Comparison of ENCODE assay signal across 11 mouse cellular contexts in genomic region chr2:105367623-105368022, GRCm38 (mm10). TPM values are rescaled to one million over a fixed set of nuclear protein-coding genes. Genes with fewer than 3 reads are reported as not detected.
DNase-seq lines count a peak whose midpoint lies in the region; ATAC-seq and TF ChIP-seq lines count a peak whose summit lies in the region.
"Had no signal": no experiment of that assay in that cellular context is flagged by ENCODE, and none has a peak within 500 bp of the region (broad histone marks: within the 10 kb centered on the region; RNA-seq: fewer than 3 reads in every experiment).

No protein-coding gene starts in this region.

- DNase-seq in forebrain, postnatal 0 days = no peak
- no peak for DNase-seq in forebrain, embryonic 14.5 days (ENCODE audit: low spot score)
- DNase-seq in lung, embryonic 14.5 days = no peak
- no peak for DNase-seq in lung, postnatal 4 days
- peak; percentile 28 for DNase-seq in T-cell, adult 2 months (ENCODE audit: low spot score)
- no peak for DNase-seq in layer of hippocampus, adult 9-10 months (ENCODE audit: low spot score)
- DNase-seq: kidney, adult 9 months had no signal

- no peaks in the 10 kb centered on the region for H3K36me3 ChIP-seq in forebrain, postnatal 0 days (ENCODE audit: insufficient read depth)
- no peaks in the 10 kb centered on the region for H3K36me3 ChIP-seq in forebrain, embryonic 14.5 days (ENCODE audit: control insufficient read depth, insufficient read depth, low read length)
- H3K36me3 ChIP-seq in lung, embryonic 14.5 days (ENCODE audit: insufficient read depth) = no peaks in the 10 kb centered on the region
- H3K36me3 ChIP-seq in forebrain, embryonic 15.5 days = no peaks in the 10 kb centered on the region
- H3K36me3 ChIP-seq: embryonic facial prominence, embryonic 10.5 days; midbrain, embryonic 10.5 days had no signal

- no peak overlapping the region for H3K9ac ChIP-seq in forebrain, postnatal 0 days
- H3K9ac ChIP-seq in forebrain, embryonic 14.5 days (ENCODE audit: low read length) = no peak overlapping the region
- H3K9ac ChIP-seq in lung, embryonic 14.5 days = no peak overlapping the region
- no peak overlapping the region for H3K9ac ChIP-seq in forebrain, embryonic 15.5 days (replicated peaks)

- ATAC-seq in forebrain, postnatal 0 days = no peak
- ATAC-seq in forebrain, embryonic 14.5 days = no peak
- no peak for ATAC-seq in lung, embryonic 14.5 days (ENCODE audit: insufficient read depth)
- ATAC-seq in megakaryocyte progenitor cell, adult 5-6 weeks (replicated peaks; ENCODE audit: poor library complexity) = peak; percentile 55; the same call in 1 of the 2 replicates
- no peak for ATAC-seq in forebrain, embryonic 15.5 days (replicated peaks)

- H3K4me3 ChIP-seq in forebrain, postnatal 0 days (ENCODE audit: low read depth, low read length) = no peak overlapping the region
- H3K4me3 ChIP-seq in forebrain, embryonic 14.5 days (ENCODE audit: low read depth, low read length) = no peak overlapping the region
- H3K4me3 ChIP-seq in lung, embryonic 14.5 days (ENCODE audit: low read depth, low read length) = no peak overlapping the region
- H3K4me3 ChIP-seq in forebrain, embryonic 15.5 days = no peak overlapping the region
- H3K4me3 ChIP-seq: embryonic facial prominence, embryonic 10.5 days; midbrain, embryonic 10.5 days had no signal

- no peaks in the 10 kb centered on the region for H3K4me1 ChIP-seq in forebrain, postnatal 0 days (ENCODE audit: insufficient read depth)
- H3K4me1 ChIP-seq in forebrain, embryonic 14.5 days (ENCODE audit: control insufficient read depth, insufficient read depth, low read length) = 0 out of 2 replicates have a peak, but pooled peaks cover 4% of the 10 kb centered on the region
- no peaks in the 10 kb centered on the region for H3K4me1 ChIP-seq in lung, embryonic 14.5 days (ENCODE audit: insufficient read depth)
- peaks cover 12% of the 10 kb centered on the region for H3K4me1 ChIP-seq in forebrain, embryonic 15.5 days

- WGBS in forebrain, postnatal 0 days = 52% methylated on average over 4 of the region's 4 CpGs
- WGBS in forebrain, embryonic 14.5 days = 52% methylated on average over 4 of the region's 4 CpGs
- 25% methylated on average over 4 of the region's 4 CpGs for WGBS in lung, embryonic 14.5 days
- WGBS in forebrain, embryonic 15.5 days = 52% methylated on average over 4 of the region's 4 CpGs

- peak; percentile 25 for TF ChIP-seq CTCF in forebrain, postnatal 0 days (IDR thresholded peaks at IDR 0.05; ENCODE audit: low read depth)
- TF ChIP-seq CTCF in lung, embryonic 14.5 days (IDR thresholded peaks at IDR 0.05; ENCODE audit: low read depth) = peak; percentile 20

- no peak overlapping the region for H3K4me2 ChIP-seq in forebrain, postnatal 0 days (ENCODE audit: low read depth)
- no peak overlapping the region for H3K4me2 ChIP-seq in forebrain, embryonic 14.5 days (ENCODE audit: low read length)
- H3K4me2 ChIP-seq in lung, embryonic 14.5 days = no peak overlapping the region
- no peak overlapping the region for H3K4me2 ChIP-seq in forebrain, embryonic 15.5 days (replicated peaks)

- no peaks in the 10 kb centered on the region for H3K9me3 ChIP-seq in forebrain, postnatal 0 days (ENCODE audit: low read length)
- H3K9me3 ChIP-seq in forebrain, embryonic 14.5 days (replicated peaks; ENCODE audit: control insufficient read depth, low read length) = no peaks in the 10 kb centered on the region
- no peaks in the 10 kb centered on the region for H3K9me3 ChIP-seq in lung, embryonic 14.5 days (ENCODE audit: low read depth, low read length)
- H3K9me3 ChIP-seq in forebrain, embryonic 15.5 days = no peaks in the 10 kb centered on the region
- H3K9me3 ChIP-seq: embryonic facial prominence, embryonic 10.5 days; midbrain, embryonic 10.5 days had no signal

- H3K27ac ChIP-seq in forebrain, postnatal 0 days (ENCODE audit: low read depth, low read length) = no peak overlapping the region
- H3K27ac ChIP-seq in forebrain, embryonic 14.5 days (ENCODE audit: low read depth, low read length) = no peak overlapping the region
- no peak overlapping the region for H3K27ac ChIP-seq in lung, embryonic 14.5 days (ENCODE audit: low read depth)
- no peak overlapping the region for H3K27ac ChIP-seq in forebrain, embryonic 15.5 days (replicated peaks)
- H3K27ac ChIP-seq: embryonic facial prominence, embryonic 10.5 days; midbrain, embryonic 10.5 days had no signal

- H3K27me3 ChIP-seq in forebrain, postnatal 0 days (ENCODE audit: insufficient read depth, low read length) = no peaks in the 10 kb centered on the region
- no peaks in the 10 kb centered on the region for H3K27me3 ChIP-seq in forebrain, embryonic 14.5 days (replicated peaks; ENCODE audit: control insufficient read depth, insufficient read depth, low read length)
- H3K27me3 ChIP-seq in lung, embryonic 14.5 days (ENCODE audit: insufficient read depth, low read length) = peaks cover 10% of the 10 kb centered on the region; the same call in 1 of the 2 replicates
- H3K27me3 ChIP-seq in forebrain, embryonic 15.5 days = no peaks in the 10 kb centered on the region

RNA-seq across cellular contexts. Expression of gene Rcn1, which starts 31.5 kb away (rescaled TPM):
- 37.7 and 41.4 TPM in 2 replicates for total RNA-seq in forebrain, postnatal 0 days (2014; rRNA removed)
- 42.5 and 55.1 TPM in 2 replicates for polyA plus RNA-seq in forebrain, postnatal 0 days (2015; fragmentation: Nextera tagmentation; extraction: Ambion mirVana)
- polyA plus RNA-seq in forebrain, embryonic 14.5 days (2014; fragmentation: Nextera tagmentation; extraction: Ambion mirVana) = 33.9 and 39.6 TPM in 2 replicates
- 137 and 138 TPM in 2 replicates for polyA plus RNA-seq in lung, embryonic 14.5 days (2014; fragmentation: Nextera tagmentation; extraction: Ambion mirVana)
- total RNA-seq in megakaryocyte progenitor cell, adult 5-6 weeks (2015) = 18.1 and 22.9 TPM in 2 replicates
- total RNA-seq in megakaryocyte progenitor cell, adult 5-6 weeks (2017) = 41.0 and 49.9 TPM in 2 replicates
- polyA plus RNA-seq in forebrain, embryonic 15.5 days (2015; fragmentation: Nextera tagmentation; extraction: Ambion mirVana) = 52.4 and 53.8 TPM in 2 replicates
